Mouse (Mus musculus) spleen, adult 2 months (tissue): ENCODE results near the gene Trim24. TPM values are rescaled to one million over a fixed set of nuclear protein-coding genes. Genes with fewer than 3 reads are reported as not detected.

Experiments used
- DNase-seq, 2 experiments: peaks; one replicate each; pipeline versions ENCODE4 v3.0.0 to v3.0.0-alpha.2; 2012 to 2021; ENCODE audit warnings: low spot score in 2 of 2, low read depth in 1 of 2
- H3K27ac ChIP-seq: fragments of 200-500 bp; 2 replicates; pipeline ENCODE4 v1.5.1; 2012; ENCODE audit warnings: low read length, inconsistent platforms; ENCODE audit not compliant: insufficient read depth
- H3K27me3 ChIP-seq: fragments of 200-500 bp; 2 replicates; pipeline ENCODE4 v1.6.1; 2012; ENCODE audit warnings: mild to moderate bottlenecking, moderate library complexity, low read length, inconsistent platforms; ENCODE audit not compliant: control insufficient read depth, insufficient read depth
- H3K36me3 ChIP-seq: fragments of 200-500 bp; 2 replicates; pipeline ENCODE4 v1.6.1; 2012; ENCODE audit warnings: mild to moderate bottlenecking, low read length, inconsistent platforms; ENCODE audit not compliant: control insufficient read depth, insufficient read depth
- H3K4me1 ChIP-seq: fragments of 200-500 bp; 2 replicates; pipeline ENCODE4 v1.6.1; 2011; ENCODE audit warnings: inconsistent platforms; ENCODE audit not compliant: control insufficient read depth, insufficient read depth, insufficient read length
- H3K4me3 ChIP-seq: fragments of 200-500 bp; 2 replicates; pipeline ENCODE4 v1.5.1; 2011; ENCODE audit warnings: mild to moderate bottlenecking, inconsistent platforms; ENCODE audit not compliant: insufficient read depth, insufficient read length; ENCODE audit errors: extremely low read depth
- CTCF ChIP-seq: fragments of 200-500 bp; IDR thresholded peaks from 2 replicates; pipeline ENCODE4 v1.5.1; 2011; ENCODE audit warnings: mild to moderate bottlenecking, inconsistent platforms; ENCODE audit not compliant: insufficient read depth, insufficient read length, insufficient replicate concordance; ENCODE audit errors: extremely low read depth
- POLR2A ChIP-seq: fragments of 200-500 bp; IDR thresholded peaks from 2 replicates; pipeline ENCODE4 v1.6.1; 2011; ENCODE audit warnings: low read depth, low read length, inconsistent platforms
- WGBS: fragments of 180-500 bp; shearing (Covaris S2); methylation state at CpG from one replicate; pipeline ENCODE4 v1.1.7; 2018; 5-methylcytosine and 5-hydroxymethylcytosine counted together
- polyA plus RNA-seq: library from polyadenylated mRNA; depleted of rRNA; stranded (reverse); fragments of >200 nt; gene quantifications from 2 replicates; pipeline ENCODE4 v1.2.3, GENCODE M21; 2012

The Trim24 gene
- polyA plus RNA-seq, 1 experiment, result 11.5 TPM

DNA sequence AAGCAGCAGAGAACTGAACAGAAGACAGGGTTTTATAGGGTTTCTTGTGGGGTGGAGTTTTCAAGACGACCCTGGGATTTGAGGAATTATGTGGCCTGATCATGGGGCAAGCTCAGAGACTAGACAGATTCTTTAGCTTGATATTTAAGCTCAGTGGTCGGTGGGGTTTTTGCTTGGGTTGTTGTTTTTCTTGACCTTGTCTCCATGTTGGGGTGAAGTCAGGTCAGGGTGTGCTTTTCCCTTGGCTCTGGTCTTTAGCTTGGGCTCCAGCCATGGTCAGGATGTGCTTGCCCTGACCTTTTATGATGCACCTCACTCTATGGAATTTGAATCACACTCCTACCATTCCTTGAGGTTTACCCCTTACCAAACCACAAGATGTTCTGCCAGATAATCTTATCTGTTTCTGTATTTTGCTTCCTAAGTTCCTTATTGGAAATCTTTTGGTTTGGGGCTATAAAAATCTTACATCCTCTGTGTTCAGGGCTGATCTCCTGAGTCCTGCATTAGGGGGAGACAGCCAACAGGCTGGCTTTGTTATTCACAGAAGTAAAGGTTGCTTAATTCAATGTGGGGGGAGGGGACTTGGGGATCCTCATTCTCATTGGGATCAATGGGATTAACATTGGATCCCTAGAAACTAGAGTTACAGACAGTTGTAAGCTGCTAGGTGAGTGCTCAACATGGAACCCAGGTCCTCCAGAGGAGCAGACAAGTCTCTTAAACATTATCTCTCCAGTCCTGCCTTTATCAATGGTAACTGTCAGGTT is 6.5 kb upstream of the Trim24 start:
- no peaks in the 10 kb centered on the region for H3K27me3 ChIP-seq
- no peak overlapping the region for H3K27ac ChIP-seq
- no peaks in the 10 kb centered on the region; the same call in 1 of the 2 replicates for H3K4me1 ChIP-seq
- no peak overlapping the region for H3K4me3 ChIP-seq
- no peak for DNase-seq
- H3K36me3 ChIP-seq, result no peaks in the 10 kb centered on the region
- WGBS, result 83% methylated on average over 2 of the region's 2 CpGs
- no peak for TF ChIP-seq POLR2A
- no peak for TF ChIP-seq CTCF

GRCm38 (mm10) chr6:37871137-37871851 is 683 bp downstream of the Trim24 start:
- Histone ChIP-seq H3K27ac (peak overlapping the region; percentile 95), H3K4me1 (no peaks in the 10 kb centered on the region; the same call in 1 of the 2 replicates), H3K27me3 (no peaks in the 10 kb centered on the region), H3K36me3 (no peaks in the 10 kb centered on the region), H3K4me3 (peak overlapping the region; percentile 69)
- no peak for TF ChIP-seq POLR2A
- no peak for TF ChIP-seq CTCF
- 1% methylated on average over 60 of the region's 70 CpGs for WGBS
- DNase-seq, result peak; percentile 15 to 43

GRCm38 (mm10) chr6:37872861-37873260 is 2.2 kb downstream of the Trim24 start:
- H3K4me3 ChIP-seq, result no peak overlapping the region
- TF ChIP-seq POLR2A (no peak), CTCF (no peak)
- H3K27me3 ChIP-seq, result no peaks in the 10 kb centered on the region
- no peak for DNase-seq
- H3K27ac ChIP-seq, result no peak overlapping the region
- 0 out of 2 replicates have a peak, but pooled peaks cover 1% of the 10 kb centered on the region for H3K36me3 ChIP-seq
- H3K4me1 ChIP-seq, result no peaks in the 10 kb centered on the region
- 86% methylated on average over 1 of the region's 1 CpGs for WGBS

DNA sequence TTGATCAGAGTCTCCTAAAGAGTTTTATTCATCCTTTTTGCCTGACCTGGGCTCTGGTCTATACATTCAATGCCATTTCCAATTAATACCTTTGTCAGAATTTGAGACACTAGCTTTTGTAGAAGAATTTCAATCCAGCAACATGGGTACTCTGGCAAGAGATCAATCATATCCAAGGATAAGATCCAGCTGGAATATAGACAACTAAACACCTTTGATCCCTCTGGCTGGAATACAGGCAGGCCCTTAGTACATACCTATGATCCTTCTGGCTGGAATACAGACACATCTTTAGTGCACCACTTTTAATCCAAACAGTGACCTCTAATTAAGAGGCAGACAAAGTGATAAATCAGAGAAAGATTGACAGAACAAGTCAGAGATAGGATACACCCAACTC is 3.1 kb downstream of the Trim24 start:
- Histone ChIP-seq H3K4me3 (no peak overlapping the region), H3K4me1 (no peaks in the 10 kb centered on the region), H3K36me3 (0 out of 2 replicates have a peak, but pooled peaks cover 1% of the 10 kb centered on the region), H3K27me3 (no peaks in the 10 kb centered on the region), H3K27ac (no peak overlapping the region)
- DNase-seq, result no peak
- TF ChIP-seq CTCF, result no peak

DNA sequence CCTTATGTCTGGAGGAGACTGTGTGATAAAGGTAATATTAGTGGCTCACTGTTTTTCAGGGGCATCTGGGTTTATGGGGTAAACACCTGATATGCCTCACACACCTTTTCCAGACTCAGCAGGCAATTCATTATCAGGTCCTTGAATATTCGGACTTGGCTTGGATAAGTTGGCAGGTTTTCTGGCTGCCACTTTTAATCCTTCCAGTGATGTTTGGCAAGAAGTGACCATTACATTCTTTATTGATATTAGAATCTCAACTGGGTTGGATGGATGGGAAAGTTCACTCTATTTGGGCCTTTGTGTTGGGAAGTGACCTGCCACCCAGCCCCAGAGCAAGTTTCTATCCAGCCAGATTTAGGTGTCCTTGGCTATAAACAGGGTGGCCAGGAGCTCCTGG is 7.6 kb downstream of the Trim24 start:
- H3K36me3 ChIP-seq, result 0 out of 2 replicates have a peak, but pooled peaks cover 1% of the 10 kb centered on the region
- H3K27ac ChIP-seq, result no peak overlapping the region
- H3K4me3 ChIP-seq, result no peak overlapping the region
- TF ChIP-seq POLR2A (no peak), CTCF (no peak)
- WGBS, result 94% methylated on average over 1 of the region's 1 CpGs
- no peaks in the 10 kb centered on the region for H3K4me1 ChIP-seq
- no peak for DNase-seq
- H3K27me3 ChIP-seq, result no peaks in the 10 kb centered on the region

- H3K27me3 ChIP-seq, result no peaks in the 10 kb centered on the region
- no peak overlapping the region for H3K4me3 ChIP-seq
- H3K27ac ChIP-seq, result no peak overlapping the region
- H3K36me3 ChIP-seq, result 0 out of 2 replicates have a peak, but pooled peaks cover 1% of the 10 kb centered on the region
- H3K4me1 ChIP-seq, result no peaks in the 10 kb centered on the region
- 97% methylated on average over 3 of the region's 3 CpGs for WGBS
- TF ChIP-seq POLR2A, result no peak
- no peak for TF ChIP-seq CTCF
- no peak for DNase-seq
Observed at GRCm38 (mm10) chr6:37880586-37880985, 10.0 kb downstream of the Trim24 start.

DNA sequence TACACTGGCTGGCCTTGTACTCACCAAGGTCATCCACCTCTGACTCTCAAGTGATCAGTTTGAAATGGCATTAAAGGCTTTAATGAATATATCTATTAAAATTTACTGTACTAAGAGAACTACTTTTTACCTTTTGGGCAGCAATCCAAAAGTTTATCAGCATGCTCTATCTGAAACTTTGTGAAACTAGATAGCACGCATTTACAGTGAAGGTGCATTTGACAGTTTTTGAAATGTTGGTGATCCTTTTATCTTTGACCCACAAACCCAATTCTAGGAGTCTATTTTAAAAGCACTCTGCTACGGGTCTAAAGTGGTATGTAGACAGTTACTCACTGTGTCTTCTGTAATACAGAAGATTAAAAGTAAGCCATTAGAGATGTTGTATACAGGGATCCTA is 23.0 kb downstream of the Trim24 start:
- WGBS, result 58% methylated on average over 2 of the region's 2 CpGs
- H3K27me3 ChIP-seq, result no peaks in the 10 kb centered on the region
- DNase-seq, result no peak
- H3K36me3 ChIP-seq, result no peaks in the 10 kb centered on the region
- H3K4me3 ChIP-seq, result no peak overlapping the region
- no peak overlapping the region for H3K27ac ChIP-seq
- TF ChIP-seq CTCF, result no peak
- no peak for TF ChIP-seq POLR2A
- H3K4me1 ChIP-seq, result peaks cover 4% of the 10 kb centered on the region; the same call in 1 of the 2 replicates
